Mouse (Mus musculus) stomach, postnatal 0 days (tissue): ENCODE results near the gene Dlec1. TPM values are rescaled to one million over a fixed set of nuclear protein-coding genes. Genes with fewer than 3 reads are reported as not detected.
A peak's percentile ranks its signal among the peaks of the same experiment; 100 is the strongest.

Experiments
- ATAC-seq: fragments of 200-750 bp; cut with Nextera tagmentation; 2 replicates; pipeline ENCODE4 v1.8.0; 2017; ENCODE audit not compliant: low FRiP score, low TSS enrichment
- DNase-seq: peaks from one replicate; pipeline ENCODE4 v3.0.0-alpha.2; 2016; ENCODE audit warnings: low spot score
- H3K27ac ChIP-seq: fragments of 300-500 bp; sonication (generic); replicated peaks from 2 replicates; pipeline ENCODE4 v1.5.1; 2014; ENCODE audit warnings: mild to moderate bottlenecking, control low read depth
- H3K27me3 ChIP-seq: fragments of 300-500 bp; sonication (generic); 2 replicates; pipeline ENCODE4 v1.6.1; 2014; ENCODE audit warnings: low read length; ENCODE audit not compliant: control insufficient read depth, insufficient read depth
- H3K36me3 ChIP-seq: fragments of 300-500 bp; sonication (generic); 2 replicates; pipeline ENCODE4 v1.6.1; 2014; ENCODE audit warnings: low read length, mixed read lengths; ENCODE audit not compliant: control insufficient read depth, insufficient read depth
- H3K4me1 ChIP-seq: fragments of 300-500 bp; sonication (generic); replicated peaks from 2 replicates; pipeline ENCODE4 v1.6.1; 2014; ENCODE audit warnings: antibody characterized with exemption; ENCODE audit not compliant: control insufficient read depth, insufficient read depth
- H3K4me2 ChIP-seq: fragments of 300-500 bp; sonication (generic); replicated peaks from 2 replicates; pipeline ENCODE4 v1.6.1; 2014; ENCODE audit warnings: low read depth, mild to moderate bottlenecking, control low read depth, moderate library complexity
- H3K4me3 ChIP-seq: fragments of 300-500 bp; sonication (generic); 2 replicates; pipeline ENCODE4 v1.5.1; 2014; ENCODE audit warnings: low read depth, low read length, control low read depth
- H3K9ac ChIP-seq: fragments of 300-500 bp; sonication (generic); 2 replicates; pipeline ENCODE4 v1.6.1; 2014; ENCODE audit warnings: mild to moderate bottlenecking, low read length, control low read depth, mixed read lengths
- H3K9me3 ChIP-seq: fragments of 300-500 bp; sonication (generic); 2 replicates; pipeline ENCODE4 v1.6.1; 2016; ENCODE audit warnings: low read length; ENCODE audit not compliant: control insufficient read depth
- CTCF ChIP-seq: IDR thresholded peaks from 2 replicates; pipeline ENCODE4 v1.5.1; 2016; ENCODE audit warnings: antibody characterized with exemption, low read depth, mild to moderate bottlenecking, moderate library complexity
- EP300 ChIP-seq: optimal IDR thresholded peaks from 2 replicates; pipeline ENCODE3; 2016; ENCODE audit warnings: antibody characterized with exemption
- WGBS: fragments of 180-500 bp; shearing (Covaris S2); extraction: QIAGEN DNeasy Blood & Tissue Kit; methylation state at CpG from one replicate; pipeline ENCODE4 v1.1.7; 2014; 5-methylcytosine and 5-hydroxymethylcytosine counted together
- polyA plus RNA-seq: library from polyadenylated mRNA; unstranded; fragments of >200 nt; fragmentation: Nextera tagmentation; extraction: Ambion mirVana; gene quantifications from 2 replicates; pipeline ENCODE4 v1.2.1, GENCODE M21; 2015

Dlec1 gene
- polyA plus RNA-seq, 1 experiment from 2014 or later: 0.18 TPM

DNA sequence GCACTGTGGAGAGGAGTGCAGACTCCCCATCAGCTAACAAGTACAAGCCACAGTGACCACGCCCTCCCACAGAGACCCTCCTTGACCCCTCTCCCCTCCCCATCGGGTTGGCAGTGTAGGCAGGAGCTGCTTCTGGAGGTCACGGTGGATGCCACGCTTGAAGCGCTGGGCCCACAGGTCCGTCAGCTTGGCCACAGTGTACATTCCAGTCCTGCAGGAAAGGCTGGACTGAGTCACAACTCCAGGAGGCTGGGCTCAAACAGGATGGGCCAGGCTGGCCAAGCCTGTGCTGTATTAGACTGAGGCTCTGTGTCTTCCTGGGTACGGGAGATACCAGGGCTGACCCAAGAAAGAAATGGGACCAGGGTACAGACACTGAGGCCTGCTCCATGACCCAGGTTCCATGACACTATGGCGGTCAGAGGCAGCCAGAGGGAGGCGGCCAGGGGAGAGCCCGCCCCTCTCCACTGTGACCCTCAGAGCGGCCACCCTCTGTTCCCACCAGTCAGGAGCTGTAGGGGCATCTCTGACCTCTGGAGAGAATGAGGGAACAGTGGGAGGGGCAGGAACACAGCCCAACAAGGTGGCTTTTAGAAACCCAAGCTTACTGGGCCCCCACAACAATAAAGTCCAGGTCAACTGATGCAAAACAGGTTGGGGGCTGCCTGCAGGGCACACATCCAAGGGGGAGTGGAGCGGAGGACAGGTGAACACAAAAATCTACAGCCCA, 10.5 kb upstream of the Dlec1 start:
- peak overlapping the region; percentile 81 for H3K4me2 ChIP-seq
- H3K36me3 ChIP-seq: no peaks in the 10 kb centered on the region
- H3K9ac ChIP-seq: 0 out of 2 replicates have a peak overlapping the region, but pooled peaks have one; percentile 66
- WGBS: 66% methylated on average over 12 of the region's 12 CpGs
- no peaks in the 10 kb centered on the region for H3K9me3 ChIP-seq
- peaks cover 6% of the 10 kb centered on the region for H3K4me1 ChIP-seq
- peak overlapping the region; percentile 61; the same call in 1 of the 2 replicates for H3K4me3 ChIP-seq
- peak; percentile 18; the same call in 1 of the 2 replicates for ATAC-seq
- TF ChIP-seq EP300 (no peak), CTCF (no peak)
- no peaks in the 10 kb centered on the region for H3K27me3 ChIP-seq
- peak overlapping the region; percentile 85 for H3K27ac ChIP-seq
- DNase-seq: peak; percentile 53

GRCm38 (mm10) chr9:119092473-119093418, 9.5 kb upstream of the Dlec1 start:
- no peak for TF ChIP-seq EP300
- no peak for TF ChIP-seq CTCF
- DNase-seq: peak; percentile 51
- Histone ChIP-seq H3K9ac (peak overlapping the region; percentile 66), H3K4me1 (peaks cover 2% of the 10 kb centered on the region), H3K36me3 (no peaks in the 10 kb centered on the region), H3K4me2 (peak overlapping the region; percentile 81), H3K27ac (peak overlapping the region; percentile 85), H3K9me3 (no peaks in the 10 kb centered on the region), H3K27me3 (no peaks in the 10 kb centered on the region), H3K4me3 (peak overlapping the region; percentile 61)
- ATAC-seq: no peak
- WGBS: 2% methylated on average over 45 of the region's 45 CpGs

DNA sequence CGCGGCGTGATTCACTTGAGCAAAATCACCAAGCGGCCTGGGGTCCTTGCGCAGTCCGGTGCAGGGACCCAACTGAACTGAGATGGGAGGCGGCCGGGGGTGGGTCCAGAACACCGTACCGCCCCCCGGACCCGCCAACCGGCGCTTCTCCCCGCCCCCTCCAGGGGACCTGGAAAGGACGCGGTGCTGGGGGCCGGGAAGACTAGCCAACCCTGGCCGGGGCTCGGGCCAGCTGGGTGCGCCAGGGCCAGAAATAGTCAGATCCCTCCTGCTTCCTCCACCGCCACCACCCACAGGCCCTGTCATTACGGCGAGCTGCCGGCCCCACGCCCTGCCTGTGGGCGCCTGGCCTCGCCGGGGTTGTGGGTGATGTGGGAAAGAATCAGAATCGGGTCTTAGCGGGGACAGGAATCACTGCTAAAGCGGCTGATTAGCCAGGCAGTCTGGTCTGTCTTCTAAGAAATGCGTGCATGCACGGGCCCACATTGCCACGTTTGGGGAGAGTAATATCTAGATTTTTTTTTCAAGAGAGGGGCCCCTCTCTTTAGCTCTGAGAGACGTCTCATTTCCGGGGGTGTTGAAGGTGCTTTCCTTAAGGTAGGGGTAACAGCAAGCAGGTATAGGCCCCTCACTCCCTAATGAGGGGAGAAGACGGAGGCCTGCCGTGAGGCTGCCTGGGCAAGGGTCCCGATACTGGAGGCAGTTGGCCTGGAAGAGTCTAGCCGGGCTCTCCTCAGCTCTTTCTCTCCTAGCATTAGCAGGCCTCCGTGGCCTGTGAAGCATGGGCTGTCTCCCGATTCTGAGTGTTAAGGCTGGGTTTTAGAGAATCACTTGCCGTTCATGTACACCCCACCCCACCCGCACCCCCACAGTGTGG, 8.6 kb upstream of the Dlec1 start, which contains the start of gene Plcd1:
Plcd1 (minus strand) TSS at position 84 of the 877 bp plus-strand sequence.
- peak; percentile 83 for DNase-seq
- Histone ChIP-seq H3K9ac (peak within 1 kb of the TSS; percentile 66), H3K36me3 (no peaks in the 10 kb centered on the region), H3K4me2 (peak within 1 kb of the TSS; percentile 81), H3K4me1 (no peaks in the 10 kb centered on the region; the same call in 1 of the 2 replicates), H3K27me3 (no peaks in the 10 kb centered on the region), H3K27ac (peak within 1 kb of the TSS; percentile 85), H3K9me3 (no peaks in the 10 kb centered on the region), H3K4me3 (peak within 1 kb of the TSS; percentile 61)
- ATAC-seq: peak; percentile 73
- TF ChIP-seq EP300 (no peak), CTCF (no peak)
- WGBS: 8% methylated on average over 39 of the region's 45 CpGs

GRCm38 (mm10) chr9:119094462-119095109, 7.7 kb upstream of the Dlec1 start:
- Histone ChIP-seq H3K4me2 (no peak overlapping the region), H3K4me3 (no peak overlapping the region), H3K9ac (no peak overlapping the region), H3K27me3 (no peaks in the 10 kb centered on the region), H3K9me3 (no peaks in the 10 kb centered on the region), H3K27ac (peak overlapping the region; percentile 85; the same call in 1 of the 2 replicates), H3K4me1 (no peaks in the 10 kb centered on the region; the same call in 1 of the 2 replicates), H3K36me3 (no peaks in the 10 kb centered on the region)
- no peak for ATAC-seq
- no peak for DNase-seq
- WGBS: 61% methylated on average over 13 of the region's 13 CpGs
- TF ChIP-seq EP300: no peak
- peak; percentile 28; the same call in 1 of the 2 replicates for TF ChIP-seq CTCF
